Mouse (Mus musculus) CH12.LX (cell line): ENCODE measurements at regions not wholly inside any gene's neighbourhood (a gene's known extent, or its start where the extent isn't known, plus 50 kb on each side); places are given as distances from the start of the nearest gene placed in this dataset.

Experiments used
- DNase-seq: peaks from one replicate; pipeline ENCODE4 v3.0.0-alpha.2; 2013; ENCODE audit errors: extremely low read depth
- H3K27ac ChIP-seq: 2 replicates; pipeline ENCODE4 v1.5.1; 2012; ENCODE audit warnings: low read depth, mild to moderate bottlenecking, control low read depth, moderate library complexity; ENCODE audit not compliant: insufficient read depth
- H3K27me3 ChIP-seq: replicated peaks from 2 replicates; pipeline ENCODE3; 2012; ENCODE audit warnings: inconsistent platforms
- H3K36me3 ChIP-seq, 2 experiments: replicated peaks in 1 of 2; 2 replicates each; pipeline versions ENCODE3 to v1.6.1; 2012; ENCODE audit warnings: inconsistent platforms in 1 of 2, low read length in 1 of 2, mild to moderate bottlenecking in 1 of 2, mixed read lengths in 1 of 2, moderate library complexity in 1 of 2; ENCODE audit not compliant: control insufficient read depth in 1 of 2, insufficient read depth in 1 of 2
- H3K4me1 ChIP-seq, 2 experiments: 2 replicates each; pipeline ENCODE4 v1.6.1; 2012; ENCODE audit warnings: inconsistent platforms in 1 of 2, moderate library complexity in 1 of 2; ENCODE audit not compliant: insufficient read depth in 2 of 2, control insufficient read depth in 1 of 2
- H3K4me2 ChIP-seq: 2 replicates; pipeline ENCODE4 v1.6.1; 2012; ENCODE audit warnings: low read depth, mild to moderate bottlenecking, control low read depth; ENCODE audit not compliant: poor library complexity, insufficient read depth, severe bottlenecking
- H3K4me3 ChIP-seq, 3 experiments: fragments of 150-350 bp in 1 of 3; sonication (generic) in 1 of 3; replicated peaks in 1 of 3; 2 replicates each; pipeline versions ENCODE3 to v1.5.1; 2011 to 2012; ENCODE audit warnings: low read depth in 2 of 3, low read length in 2 of 3, mild to moderate bottlenecking in 2 of 3, moderate library complexity in 2 of 3, control low read depth in 1 of 3, improper control_type of control experiment in 1 of 3, inconsistent platforms in 1 of 3, mixed read lengths in 1 of 3; ENCODE audit not compliant: poor library complexity in 1 of 3
- H3K79me2 ChIP-seq: replicated peaks from 2 replicates; pipeline ENCODE4 v1.6.1; 2012; ENCODE audit warnings: mild to moderate bottlenecking, moderate library complexity; ENCODE audit not compliant: control insufficient read depth, poor library complexity, insufficient read depth, severe bottlenecking; ENCODE audit errors: extremely low read depth
- H3K9ac ChIP-seq: 2 replicates; pipeline ENCODE4 v1.6.1; 2012; ENCODE audit warnings: low read depth, mild to moderate bottlenecking, control low read depth, moderate library complexity; ENCODE audit not compliant: insufficient read depth
- H3K9me3 ChIP-seq: replicated peaks from 2 replicates; pipeline ENCODE3; 2012; ENCODE audit warnings: low read length, inconsistent platforms, mixed read lengths
- BHLHE40 ChIP-seq: IDR thresholded peaks from 2 replicates; pipeline ENCODE4 v1.6.1; 2011; ENCODE audit warnings: mild to moderate bottlenecking, low read depth, low read length, improper control_type of control experiment
- CHD1 ChIP-seq: IDR thresholded peaks from 2 replicates; pipeline ENCODE4 v1.6.1; 2012; ENCODE audit warnings: low read depth, low read length, improper control_type of control experiment, inconsistent platforms
- CTCF ChIP-seq, 2 experiments: IDR thresholded peaks in 1 of 2; conservative IDR thresholded peaks in 1 of 2; 2 replicates each; pipeline ENCODE4 v1.5.1; 2011 to 2012; ENCODE audit warnings: low read depth in 2 of 2, low read length in 2 of 2, improper control_type of control experiment in 1 of 2, inconsistent platforms in 1 of 2, mild to moderate bottlenecking in 1 of 2, moderate library complexity in 1 of 2
- E2F4 ChIP-seq: IDR thresholded peaks from 2 replicates; pipeline ENCODE4 v1.6.1; 2011; ENCODE audit warnings: low read depth, low read length, improper control_type of control experiment; ENCODE audit not compliant: insufficient replicate concordance
- ELF1 ChIP-seq: IDR thresholded peaks from 2 replicates; pipeline ENCODE4 v1.6.1; 2014; ENCODE audit warnings: low read depth, mild to moderate bottlenecking, inconsistent platforms, low read length, improper control_type of control experiment
- EP300 ChIP-seq: IDR thresholded peaks from 2 replicates; pipeline ENCODE4 v1.6.1; 2011; ENCODE audit warnings: low read length, improper control_type of control experiment
- HCFC1 ChIP-seq: IDR thresholded peaks from 2 replicates; pipeline ENCODE4 v1.6.1; 2012; ENCODE audit warnings: low read depth, mild to moderate bottlenecking, inconsistent platforms, low read length, improper control_type of control experiment
- JUN ChIP-seq: IDR thresholded peaks from 2 replicates; pipeline ENCODE4 v1.6.1; 2011; ENCODE audit warnings: low read depth, mild to moderate bottlenecking, low read length, improper control_type of control experiment, moderate library complexity; ENCODE audit not compliant: insufficient read depth
- KAT2A ChIP-seq: IDR thresholded peaks from 2 replicates; pipeline ENCODE4 v1.6.1; 2012; ENCODE audit warnings: low read length, improper control_type of control experiment, inconsistent platforms; ENCODE audit not compliant: insufficient replicate concordance
- MYC ChIP-seq: IDR thresholded peaks from 2 replicates; pipeline ENCODE4 v1.6.1; 2011; ENCODE audit warnings: low read depth, mild to moderate bottlenecking, improper control_type of control experiment, low read length
- NELFE ChIP-seq: IDR thresholded peaks from 2 replicates; pipeline ENCODE4 v1.6.1; 2011; ENCODE audit warnings: low read depth, low read length, improper control_type of control experiment
- NRF1 ChIP-seq: IDR thresholded peaks from 2 replicates; pipeline ENCODE4 v1.6.1; 2014; ENCODE audit warnings: low read depth, mild to moderate bottlenecking, inconsistent platforms, low read length, improper control_type of control experiment, moderate library complexity
- SIN3A ChIP-seq: IDR thresholded peaks from 2 replicates; pipeline ENCODE4 v1.6.1; 2012; ENCODE audit warnings: low read length, improper control_type of control experiment, inconsistent platforms
- TBP ChIP-seq: conservative IDR thresholded peaks from 2 replicates; pipeline ENCODE4 v1.6.1; 2011; ENCODE audit warnings: low read depth, low read length, improper control_type of control experiment
- UBTF ChIP-seq: IDR thresholded peaks from 2 replicates; pipeline ENCODE4 v1.6.1; 2012; ENCODE audit warnings: low read depth, mild to moderate bottlenecking, inconsistent platforms, low read length, improper control_type of control experiment, moderate library complexity
- ZC3H11A ChIP-seq: IDR thresholded peaks from 2 replicates; pipeline ENCODE4 v1.6.1; 2012; ENCODE audit warnings: low read depth, mild to moderate bottlenecking, inconsistent platforms, low read length, improper control_type of control experiment
- ZMIZ1 ChIP-seq: IDR thresholded peaks from 2 replicates; pipeline ENCODE4 v1.6.1; 2012; ENCODE audit warnings: low read depth, mild to moderate bottlenecking, inconsistent platforms, low read length, improper control_type of control experiment
- dilution Hi-C: fragments of 300-500 bp; cut with MboI; formaldehyde crosslinking; loops from 2 replicates; pipeline ENCODE4 v1.14.3; 2020; ENCODE audit warnings: low sequenced_read_pairs; ENCODE audit not compliant: extremely low pct_unique_long_range_greater_than_20kb, extremely low pct_ligation_motif_present
- in situ Hi-C: fragments of 300-500 bp; cut with MboI; formaldehyde crosslinking; loops from 3 replicates; pipeline ENCODE4 v1.14.3; 2019; ENCODE audit warnings: low sequenced_read_pairs, low pct_ligation_motif_present, low pct_unique_long_range_greater_than_20kb, mixed read lengths

- Histone ChIP-seq H3K36me3 (no peaks in the 10 kb centered on the region), H3K4me3 (no peak overlapping the region), H3K9me3 (no peaks in the 10 kb centered on the region), H3K79me2 (no peaks in the 10 kb centered on the region), H3K4me1 (peaks cover 0 to 9% of the 10 kb centered on the region in 2 experiments; a peak in 2 of 4 replicates), H3K27me3 (no peaks in the 10 kb centered on the region), H3K4me2 (no peak overlapping the region), H3K27ac (no peak overlapping the region), H3K9ac (no peak overlapping the region)
- in situ Hi-C loops, result no loop called here
- DNase-seq, result no peak
- dilution Hi-C loops, result no loop called here
- TF ChIP-seq CTCF (conservative IDR thresholded peaks at IDR 0.05 in 1 of 2, IDR thresholded peaks at IDR 0.05 in 1 of 2; ENCODE audit: low read depth in 2 of 2, low read length in 2 of 2) (no peak), SIN3A (no peak), CHD1 (no peak), TBP (no peak), NELFE (no peak), KAT2A (no peak), NRF1 (no peak), EP300 (no peak), ELF1 (no peak), ZMIZ1 (no peak), HCFC1 (no peak), BHLHE40 (no peak), ZC3H11A (no peak)
These were observed 183.7 kb downstream of the Utp6 start for GRCm38 (mm10) chr11:79778522-79778921.

DNA sequence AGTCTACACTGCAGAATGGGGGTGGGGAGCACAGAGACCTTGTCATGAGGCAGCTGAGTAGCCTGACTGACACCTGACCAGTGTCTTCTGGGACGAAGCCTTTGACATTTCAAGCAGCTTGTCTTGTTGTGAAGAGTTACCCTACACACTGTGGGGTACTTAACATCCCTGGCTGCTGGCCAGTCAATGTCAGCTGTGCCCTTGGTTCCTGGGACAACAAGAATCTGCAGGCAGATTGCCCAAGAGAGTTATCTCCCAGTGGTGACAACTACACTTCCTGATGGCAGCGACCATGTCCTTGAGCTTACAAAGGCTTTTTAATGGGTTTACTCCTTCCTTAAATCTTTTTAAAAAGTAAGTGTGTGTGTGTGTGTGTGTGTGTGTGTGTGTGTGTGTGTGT, 184.2 kb downstream of the Utp6 start:
- no peaks in the 10 kb centered on the region for H3K9me3 ChIP-seq
- no peaks in the 10 kb centered on the region for H3K36me3 ChIP-seq
- H3K27me3 ChIP-seq, result no peaks in the 10 kb centered on the region
- no peak overlapping the region for H3K4me2 ChIP-seq
- TF ChIP-seq EP300, result no peak
- no peak for TF ChIP-seq MYC
- no peak for TF ChIP-seq JUN
- TF ChIP-seq E2F4, result no peak
- TF ChIP-seq UBTF, result no peak
- H3K27ac ChIP-seq, result no peak overlapping the region
- in situ Hi-C loops (no loop called here), dilution Hi-C loops (no loop called here)
- no peak overlapping the region for H3K9ac ChIP-seq
- no peak for DNase-seq
- H3K4me3 ChIP-seq, result no peak overlapping the region
- H3K79me2 ChIP-seq, result no peaks in the 10 kb centered on the region
- H3K4me1 ChIP-seq, result peaks cover 0 to 9% of the 10 kb centered on the region in 2 experiments; a peak in 2 of 4 replicates
